Mouse (Mus musculus) forebrain, embryonic 11.5 days (tissue): Measurements from ENCODE around the gene Parp11. TPM values are rescaled to one million over a fixed set of nuclear protein-coding genes. Genes with fewer than 3 reads are reported as not detected.

Source experiments
- ATAC-seq: fragments of 200-750 bp; cut with Nextera tagmentation; replicated peaks from 2 replicates; pipeline ENCODE4 v1.8.0; 2017; ENCODE audit warnings: moderate TSS enrichment; ENCODE audit not compliant: low FRiP score
- DNase-seq: peaks from one replicate; pipeline ENCODE4 v3.0.0-alpha.2; 2017; ENCODE audit warnings: low spot score
- H3K27ac ChIP-seq: fragments of 300-500 bp; sonication (generic); 2 replicates; pipeline ENCODE4 v1.5.1; 2014; ENCODE audit warnings: low read depth, low read length
- H3K27me3 ChIP-seq: fragments of 300-500 bp; sonication (generic); 2 replicates; pipeline ENCODE4 v1.6.1; 2014; ENCODE audit warnings: mild to moderate bottlenecking, low read length, mixed read lengths; ENCODE audit not compliant: control insufficient read depth, insufficient read depth
- H3K36me3 ChIP-seq: fragments of 300-500 bp; sonication (generic); 2 replicates; pipeline ENCODE4 v1.6.1; 2014; ENCODE audit warnings: mild to moderate bottlenecking, low read length, moderate library complexity, mixed read lengths; ENCODE audit not compliant: control insufficient read depth, insufficient read depth
- H3K4me1 ChIP-seq: fragments of 300-500 bp; sonication (generic); replicated peaks from 2 replicates; pipeline ENCODE4 v1.6.1; 2014; ENCODE audit warnings: low read length, mixed read lengths; ENCODE audit not compliant: control insufficient read depth, insufficient read depth
- H3K4me2 ChIP-seq: fragments of 300-500 bp; sonication (generic); 2 replicates; pipeline ENCODE4 v1.6.1; 2014; ENCODE audit warnings: low read depth, mild to moderate bottlenecking, low read length, moderate library complexity, mixed read lengths; ENCODE audit not compliant: severe bottlenecking
- H3K4me3 ChIP-seq: fragments of 300-500 bp; sonication (generic); 2 replicates; pipeline ENCODE4 v1.5.1; 2014; ENCODE audit warnings: low read depth, low read length
- H3K9ac ChIP-seq: fragments of 300-500 bp; sonication (generic); 2 replicates; pipeline ENCODE4 v1.6.1; 2014; ENCODE audit warnings: low read length
- H3K9me3 ChIP-seq: fragments of 300-500 bp; sonication (generic); 2 replicates; pipeline ENCODE4 v1.6.1; 2016; ENCODE audit warnings: low read length, mixed read lengths; ENCODE audit not compliant: control insufficient read depth
- WGBS: fragments of 180-500 bp; shearing (Covaris S2); extraction: QIAGEN DNeasy Blood & Tissue Kit; methylation state at CpG from one replicate; pipeline ENCODE4 v1.1.7; 2014; 5-methylcytosine and 5-hydroxymethylcytosine counted together
- polyA plus RNA-seq: library from polyadenylated mRNA; unstranded; fragments of >200 nt; fragmentation: Nextera tagmentation; extraction: Ambion mirVana; gene quantifications from 2 replicates; pipeline ENCODE4 v1.2.1, GENCODE M21; 2014

Parp11 gene
- polyA plus RNA-seq, 1 experiment from 2014 or later = 59.2 TPM

DNA sequence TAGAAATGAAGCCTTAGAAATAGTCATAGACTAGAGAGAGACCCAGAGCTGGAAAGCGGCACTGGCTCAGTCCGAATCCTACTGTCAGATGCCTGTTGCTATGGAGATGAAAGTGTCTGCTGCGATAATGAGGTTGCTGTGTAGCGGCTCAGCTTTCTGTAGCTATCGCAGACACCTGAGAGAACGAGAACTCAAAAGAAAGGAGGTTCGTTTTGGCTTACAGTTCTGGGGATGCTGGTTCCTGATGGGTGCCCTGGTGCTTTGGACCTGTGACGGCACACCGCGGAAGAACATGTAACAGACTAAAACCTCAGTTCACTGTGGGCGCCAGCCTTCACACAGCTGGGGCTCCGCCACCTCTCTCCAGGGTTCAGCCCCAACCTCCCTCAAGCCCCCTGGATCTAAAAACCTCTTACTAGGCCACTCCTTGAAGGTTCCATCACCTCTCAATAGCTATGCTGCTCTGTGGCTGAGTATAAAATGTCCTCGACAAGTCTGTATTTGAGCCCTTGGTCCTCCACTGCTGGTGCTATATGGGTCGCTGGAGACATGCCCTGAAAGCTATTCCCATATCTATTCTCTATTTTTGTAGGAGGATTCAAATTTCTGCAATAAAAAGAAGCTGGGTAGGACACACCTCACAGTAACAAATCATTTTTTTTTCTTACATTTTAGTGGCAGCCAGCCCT lies 6.1 kb upstream of the Parp11 start:
- Histone ChIP-seq H3K36me3 (no peaks in the 10 kb centered on the region), H3K27ac (no peak overlapping the region; the same call in 1 of the 2 replicates), H3K4me3 (no peak overlapping the region), H3K9me3 (no peaks in the 10 kb centered on the region), H3K27me3 (no peaks in the 10 kb centered on the region), H3K4me1 (peaks cover 13% of the 10 kb centered on the region; the same call in 1 of the 2 replicates), H3K9ac (peak overlapping the region; percentile 13; the same call in 1 of the 2 replicates), H3K4me2 (peak overlapping the region; percentile 37)
- ATAC-seq (peak; percentile 67), DNase-seq (no peak)
- WGBS = 41% methylated on average over 14 of the region's 14 CpGs

DNA sequence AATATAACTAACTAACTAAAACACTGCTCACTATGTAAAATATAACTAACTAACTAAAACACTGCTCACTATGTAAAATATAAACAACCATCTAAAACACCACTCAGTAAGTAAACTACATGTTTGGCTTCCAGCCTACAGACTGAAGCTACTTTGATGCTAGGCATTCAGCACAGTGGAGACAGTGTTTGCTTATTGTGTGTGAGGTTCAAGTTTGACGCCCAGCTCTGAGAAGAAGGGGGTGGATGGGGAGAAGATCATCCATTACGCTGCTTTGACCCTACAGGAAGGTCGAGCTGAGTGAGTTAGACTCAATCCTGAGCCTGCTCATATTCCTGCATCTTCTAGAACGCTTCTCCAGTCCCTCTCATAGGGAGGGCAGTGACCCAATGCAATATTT lies 4.1 kb upstream of the Parp11 start:
- no peak overlapping the region for H3K4me2 ChIP-seq
- no peak overlapping the region for H3K9ac ChIP-seq
- DNase-seq (no peak), ATAC-seq (no peak)
- H3K9me3 ChIP-seq = no peaks in the 10 kb centered on the region
- H3K27ac ChIP-seq = no peak overlapping the region
- H3K4me3 ChIP-seq = no peak overlapping the region
- H3K36me3 ChIP-seq = no peaks in the 10 kb centered on the region
- peaks cover 13% of the 10 kb centered on the region; the same call in 1 of the 2 replicates for H3K4me1 ChIP-seq
- 66% methylated on average over 4 of the region's 4 CpGs for WGBS
- H3K27me3 ChIP-seq = no peaks in the 10 kb centered on the region

GRCm38 (mm10) chr6:127443910-127444309 lies 2.7 kb upstream of the Parp11 start:
- whole genome bisulfite sequencing = 17% methylated on average over 2 of the region's 2 CpGs
- peaks cover 16% of the 10 kb centered on the region; the same call in 1 of the 2 replicates for H3K4me1 ChIP-seq

DNA sequence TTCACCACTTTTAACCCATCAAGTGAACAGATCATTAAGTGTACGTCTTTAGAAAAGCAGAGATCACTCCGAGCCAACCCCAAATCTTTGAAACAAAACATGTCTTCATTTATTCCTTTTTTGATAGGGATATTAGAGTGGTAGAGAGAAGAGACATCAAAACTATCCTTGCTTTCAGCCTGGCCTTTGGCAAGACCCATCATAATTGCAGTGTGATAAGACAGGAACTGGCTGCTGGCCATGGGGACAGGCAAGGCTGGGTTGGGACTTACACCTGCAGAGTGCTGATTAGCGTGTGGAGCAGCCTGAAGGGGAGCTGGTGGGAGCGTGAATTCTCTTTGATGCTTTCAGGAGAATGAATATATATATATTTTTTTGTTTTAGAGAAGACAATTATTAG lies 2.2 kb upstream of the Parp11 start:
- peaks cover 17% of the 10 kb centered on the region; the same call in 1 of the 2 replicates for H3K4me1 ChIP-seq

More at GRCm38 (mm10) chr6:127443910-127444309, 2.7 kb upstream of the Parp11 start:
- no peak overlapping the region for H3K4me3 ChIP-seq
- no peak overlapping the region for H3K9ac ChIP-seq
- DNase-seq = no peak
- no peaks in the 10 kb centered on the region for H3K27me3 ChIP-seq
- ATAC-seq = no peak
- no peak overlapping the region for H3K4me2 ChIP-seq
- no peak overlapping the region for H3K27ac ChIP-seq
- no peaks in the 10 kb centered on the region for H3K36me3 ChIP-seq
- H3K9me3 ChIP-seq = no peaks in the 10 kb centered on the region

GRCm38 (mm10) chr6:127447686-127448460 lies 1.2 kb downstream of the Parp11 start:
- WGBS = 69% methylated on average over 10 of the region's 10 CpGs
- Histone ChIP-seq H3K36me3 (no peaks in the 10 kb centered on the region), H3K9ac (no peak overlapping the region), H3K9me3 (no peaks in the 10 kb centered on the region), H3K4me1 (peaks cover 16% of the 10 kb centered on the region), H3K4me2 (no peak overlapping the region), H3K27ac (no peak overlapping the region), H3K27me3 (no peaks in the 10 kb centered on the region), H3K4me3 (no peak overlapping the region)
- ATAC-seq (no peak), DNase-seq (no peak)

More for the DNA sequence above, 2.2 kb upstream of the Parp11 start:
- Histone ChIP-seq H3K36me3 (no peaks in the 10 kb centered on the region), H3K4me3 (no peak overlapping the region), H3K4me2 (no peak overlapping the region), H3K9ac (no peak overlapping the region), H3K27ac (no peak overlapping the region), H3K9me3 (no peaks in the 10 kb centered on the region), H3K27me3 (no peaks in the 10 kb centered on the region)
- ATAC-seq (no peak), DNase-seq (no peak)
- 51% methylated on average over 4 of the region's 4 CpGs for WGBS

GRCm38 (mm10) chr6:127448869-127449268 lies 2.2 kb downstream of the Parp11 start:
- no peak overlapping the region for H3K9ac ChIP-seq
- no peaks in the 10 kb centered on the region for H3K36me3 ChIP-seq
- WGBS = 46% methylated on average over 2 of the region's 2 CpGs
- peak overlapping the region; percentile 96 for H3K27ac ChIP-seq
- H3K4me1 ChIP-seq = peaks cover 15% of the 10 kb centered on the region
- no peak overlapping the region for H3K4me3 ChIP-seq
- no peak for DNase-seq
- no peak for ATAC-seq
- H3K9me3 ChIP-seq = no peaks in the 10 kb centered on the region
- no peak overlapping the region for H3K4me2 ChIP-seq
- H3K27me3 ChIP-seq = no peaks in the 10 kb centered on the region

- H3K9ac ChIP-seq = peak overlapping the region; percentile 12; the same call in 1 of the 2 replicates
- DNase-seq = peak; percentile 82
- ATAC-seq = peak; percentile 80
- H3K9me3 ChIP-seq = no peaks in the 10 kb centered on the region
- no peak overlapping the region for H3K4me3 ChIP-seq
- no peaks in the 10 kb centered on the region for H3K36me3 ChIP-seq
- peak overlapping the region; percentile 96 for H3K27ac ChIP-seq
- no peaks in the 10 kb centered on the region for H3K27me3 ChIP-seq
- peaks cover 17% of the 10 kb centered on the region for H3K4me1 ChIP-seq
- H3K4me2 ChIP-seq = peak overlapping the region; percentile 29; the same call in 1 of the 2 replicates
- 16% methylated on average over 10 of the region's 10 CpGs for whole genome bisulfite sequencing
Measured at GRCm38 (mm10) chr6:127449531-127450422, 3.1 kb downstream of the Parp11 start.
